Mouse (Mus musculus): ENCODE data around the gene Ntrk3. TPM values are rescaled to one million over a fixed set of nuclear protein-coding genes. Genes with fewer than 3 reads are reported as not detected.

Gene Ntrk3
- polyA plus RNA-seq, 1 experiment from 2014 or later = 0.24 TPM

DNA sequence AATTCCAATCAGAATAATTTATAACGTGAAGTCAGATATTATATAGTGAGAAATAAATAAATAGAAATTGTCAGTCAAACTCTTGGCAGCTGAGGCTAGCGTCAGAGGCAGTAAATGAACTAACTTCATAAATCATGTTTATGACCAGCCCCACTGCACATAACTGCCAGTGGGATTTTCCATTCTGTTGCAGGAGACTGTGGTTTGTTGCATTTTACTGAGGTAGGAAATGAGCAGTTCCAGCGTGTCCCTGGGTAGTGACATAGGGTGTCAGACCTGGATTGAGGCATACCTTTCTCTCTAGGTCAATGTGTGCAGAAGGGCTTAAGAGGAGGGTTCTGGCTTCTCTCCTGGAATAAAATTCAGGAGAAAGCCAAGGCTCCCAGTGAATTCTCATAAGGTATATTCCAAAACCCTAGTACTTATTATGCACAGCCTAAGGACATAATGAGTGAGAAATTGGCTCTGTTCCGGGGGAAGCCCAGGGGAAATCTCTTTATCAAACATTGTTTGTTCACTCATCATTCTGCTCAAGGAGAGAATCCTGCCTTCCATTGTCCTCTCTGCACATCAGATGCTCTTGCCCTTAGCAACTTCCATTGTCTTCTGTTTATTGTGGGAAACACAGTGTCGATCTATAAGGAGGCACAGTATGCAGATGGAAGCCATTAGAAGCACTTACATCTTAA is 565.4 kb downstream of the Ntrk3 start:
- no peak overlapping the region for H3K9ac ChIP-seq
- no peaks in the 10 kb centered on the region for H3K4me1 ChIP-seq
- no peak overlapping the region for H3K4me2 ChIP-seq
- H3K27me3 ChIP-seq (replicated peaks) = no peaks in the 10 kb centered on the region
- WGBS (ENCODE audit: insufficient replicate concordance) = 61% methylated on average over 5 of the region's 5 CpGs
- H3K27ac ChIP-seq = no peak overlapping the region
- ATAC-seq = no peak
- no peaks in the 10 kb centered on the region for H3K36me3 ChIP-seq
- no peaks in the 10 kb centered on the region for H3K9me3 ChIP-seq (replicated peaks)
- H3K4me3 ChIP-seq = no peak overlapping the region

DNA sequence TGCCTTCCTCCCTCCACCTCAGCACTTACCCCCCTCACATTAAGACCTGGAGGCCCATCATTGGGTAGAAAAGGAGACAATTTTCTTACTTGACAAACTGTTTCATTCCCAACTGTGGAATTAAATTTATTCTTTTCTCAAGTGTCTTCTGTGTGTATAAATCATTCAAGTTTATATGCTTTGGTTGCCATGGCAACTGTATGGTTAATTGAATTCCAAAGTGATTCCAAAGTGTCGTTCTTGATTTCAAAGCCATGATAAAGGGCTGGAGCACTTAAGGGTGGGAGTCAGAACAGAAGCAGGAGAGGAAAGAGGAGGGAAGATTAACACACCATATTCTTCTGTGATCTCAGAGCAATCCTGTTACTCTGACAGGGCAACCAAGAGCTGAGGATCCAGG is 572.3 kb downstream of the Ntrk3 start:
- no peaks in the 10 kb centered on the region for H3K27me3 ChIP-seq (replicated peaks)
- H3K9me3 ChIP-seq (replicated peaks) = no peaks in the 10 kb centered on the region
- H3K4me3 ChIP-seq = no peak overlapping the region
- no peaks in the 10 kb centered on the region for H3K4me1 ChIP-seq
- WGBS (ENCODE audit: insufficient replicate concordance) = 45% methylated on average over 1 of the region's 1 CpGs
- H3K36me3 ChIP-seq = no peaks in the 10 kb centered on the region
- no peak overlapping the region for H3K4me2 ChIP-seq
- no peak overlapping the region for H3K27ac ChIP-seq
- H3K9ac ChIP-seq = no peak overlapping the region
- no peak for ATAC-seq

DNA sequence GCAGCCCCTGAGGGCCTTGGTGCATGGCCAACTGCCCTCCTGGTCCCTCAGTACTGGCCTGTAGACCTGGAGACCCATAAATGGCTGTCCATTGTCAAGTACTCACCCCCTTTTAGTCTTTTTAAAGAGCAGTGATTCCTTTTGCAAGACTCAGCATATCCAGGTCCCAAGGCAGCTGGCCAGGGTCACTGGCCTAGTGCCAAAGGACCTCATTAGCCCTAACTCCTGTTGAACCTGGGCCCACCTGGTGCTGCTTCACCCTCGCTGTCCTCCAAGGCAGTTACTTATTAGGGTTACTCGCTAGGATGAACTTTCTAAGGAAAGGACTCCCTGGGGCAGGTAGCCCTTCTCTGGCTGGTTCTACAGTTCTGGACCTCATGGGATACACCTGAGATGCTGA is 579.9 kb downstream of the Ntrk3 start:
- Histone ChIP-seq H3K27ac (no peak overlapping the region), H3K36me3 (no peaks in the 10 kb centered on the region), H3K4me2 (no peak overlapping the region), H3K27me3 (replicated peaks) (no peaks in the 10 kb centered on the region), H3K4me3 (no peak overlapping the region), H3K9me3 (replicated peaks) (no peaks in the 10 kb centered on the region), H3K4me1 (no peaks in the 10 kb centered on the region), H3K9ac (no peak overlapping the region)
- no peak for ATAC-seq
- WGBS (ENCODE audit: insufficient replicate concordance) = 57% methylated on average over 2 of the region's 2 CpGs

DNA sequence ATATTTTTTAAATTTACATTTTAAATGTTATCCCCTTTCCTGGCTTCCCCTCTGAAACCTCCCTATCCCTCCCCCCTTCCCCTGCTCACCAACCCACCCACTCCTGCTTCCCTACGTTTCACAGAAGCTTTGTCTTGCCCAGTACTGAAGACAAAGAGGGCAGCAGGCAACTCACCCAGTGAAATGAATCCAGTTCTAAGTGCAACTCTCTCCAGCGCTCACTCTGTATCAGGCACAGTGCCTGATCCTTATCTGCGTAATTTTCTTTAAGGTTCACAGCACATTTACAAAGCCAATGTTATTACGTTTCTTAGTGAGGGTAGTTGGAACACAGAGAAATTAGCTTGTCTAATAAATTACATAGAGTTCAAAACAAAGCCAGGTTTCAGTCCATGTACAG is 592.6 kb downstream of the Ntrk3 start:
- H3K4me2 ChIP-seq = no peak overlapping the region
- 59% methylated on average over 4 of the region's 4 CpGs for WGBS (ENCODE audit: insufficient replicate concordance)
- no peaks in the 10 kb centered on the region for H3K9me3 ChIP-seq (replicated peaks)
- no peaks in the 10 kb centered on the region for H3K27me3 ChIP-seq (replicated peaks)
- no peak overlapping the region for H3K4me3 ChIP-seq
- no peak for ATAC-seq
- no peak overlapping the region for H3K9ac ChIP-seq
- H3K36me3 ChIP-seq = no peaks in the 10 kb centered on the region
- H3K4me1 ChIP-seq = no peaks in the 10 kb centered on the region
- H3K27ac ChIP-seq = no peak overlapping the region

DNA sequence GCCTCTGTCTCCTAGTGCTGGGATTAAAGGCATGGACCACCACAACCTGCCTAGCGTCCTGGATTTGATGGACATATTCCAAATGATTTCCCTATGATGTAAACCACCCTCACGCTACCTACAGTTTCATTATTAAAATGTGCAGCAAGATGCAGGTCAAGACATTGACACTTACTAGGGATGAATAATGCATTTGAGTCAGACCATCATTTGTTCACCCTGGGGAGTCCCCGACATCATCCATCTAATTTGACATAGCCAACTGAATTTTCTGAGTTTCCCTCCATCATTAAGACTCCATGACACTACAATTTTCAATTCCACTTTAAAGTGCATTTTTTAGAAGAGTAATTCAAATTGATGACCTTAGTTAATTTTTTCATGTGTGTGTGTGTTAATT is 593.0 kb downstream of the Ntrk3 start:
- Histone ChIP-seq H3K27me3 (replicated peaks) (no peaks in the 10 kb centered on the region), H3K4me2 (no peak overlapping the region), H3K4me1 (no peaks in the 10 kb centered on the region), H3K9ac (no peak overlapping the region), H3K27ac (no peak overlapping the region), H3K4me3 (no peak overlapping the region), H3K36me3 (no peaks in the 10 kb centered on the region), H3K9me3 (replicated peaks) (no peaks in the 10 kb centered on the region)
- ATAC-seq = no peak
- WGBS (ENCODE audit: insufficient replicate concordance) = 64% methylated on average over 3 of the region's 3 CpGs

GRCm38 (mm10) chr7:78129966-78130365 is 607.8 kb downstream of the Ntrk3 start:
- H3K4me3 ChIP-seq = no peak overlapping the region
- H3K27me3 ChIP-seq (replicated peaks) = no peaks in the 10 kb centered on the region
- no peaks in the 10 kb centered on the region for H3K9me3 ChIP-seq (replicated peaks)
- H3K36me3 ChIP-seq = no peaks in the 10 kb centered on the region
- no peak for ATAC-seq
- 62% methylated on average over 1 of the region's 1 CpGs for WGBS (ENCODE audit: insufficient replicate concordance)
- no peak overlapping the region for H3K27ac ChIP-seq
- H3K9ac ChIP-seq = no peak overlapping the region
- H3K4me1 ChIP-seq = no peaks in the 10 kb centered on the region
- no peak overlapping the region for H3K4me2 ChIP-seq

Other genes starting within 250 kb of the Ntrk3 start
- gene Mrps11, start 45.1 kb upstream of the Ntrk3 start, polyA plus RNA-seq (2016; fragmentation: Nextera tagmentation; extraction: Ambion mirVana) = 55.7 and 57.2 TPM in 2 replicates
- 72.2 TPM in 2 replicates for gene Mrpl46, start 45.5 kb upstream of the Ntrk3 start, polyA plus RNA-seq (2016; fragmentation: Nextera tagmentation; extraction: Ambion mirVana)
- gene Det1, start 109.3 kb upstream of the Ntrk3 start, polyA plus RNA-seq (2016; fragmentation: Nextera tagmentation; extraction: Ambion mirVana) = 13.6 and 13.7 TPM in 2 replicates
- 36.5 and 38.3 TPM in 2 replicates for gene Aen, start 157.8 kb upstream of the Ntrk3 start, polyA plus RNA-seq (2016; fragmentation: Nextera tagmentation; extraction: Ambion mirVana)
- gene Isg20, start 175.4 kb upstream of the Ntrk3 start, polyA plus RNA-seq (2016; fragmentation: Nextera tagmentation; extraction: Ambion mirVana) = 7.7 and 9.2 TPM in 2 replicates